Comparison of ENCODE assay signal across 8 mouse cellular contexts in genomic region chr16:35319335-35319734, GRCm38 (mm10). TPM values are rescaled to one million over a fixed set of nuclear protein-coding genes. Genes with fewer than 3 reads are reported as not detected.
DNase-seq lines count a peak whose midpoint lies in the region; ATAC-seq and TF ChIP-seq lines count a peak whose summit lies in the region.

No protein-coding gene starts in this region.

- H3K9me3 ChIP-seq in forebrain, embryonic 13.5 days (replicated peaks) = no peaks in the 10 kb centered on the region
- H3K9me3 ChIP-seq in forebrain, embryonic 10.5 days = no peaks in the 10 kb centered on the region
- H3K9me3 ChIP-seq in liver, postnatal 0 days (ENCODE audit: low read length) = no peaks in the 10 kb centered on the region
- H3K9me3 ChIP-seq in liver, embryonic 11.5 days (ENCODE audit: control insufficient read depth, low read length) = no peaks in the 10 kb centered on the region
- no peaks in the 10 kb centered on the region for H3K9me3 ChIP-seq in forebrain, embryonic 15.5 days

- ATAC-seq in forebrain, embryonic 13.5 days = peak; percentile 70; the same call in 1 of the 2 replicates
- ATAC-seq in liver, postnatal 0 days = no peak
- no peak for ATAC-seq in liver, embryonic 11.5 days (replicated peaks; ENCODE audit: low FRiP score)
- ATAC-seq in forebrain, embryonic 15.5 days (replicated peaks) = peak; percentile 80

- H3ac ChIP-seq in myocyte (ENCODE audit: control insufficient read depth, insufficient read length) = no peak overlapping the region

- peaks cover 7% of the 10 kb centered on the region; the same call in 1 of the 2 replicates for H3K36me3 ChIP-seq in forebrain, embryonic 13.5 days (ENCODE audit: poor library complexity, severe bottlenecking)
- no peaks in the 10 kb centered on the region for H3K36me3 ChIP-seq in forebrain, embryonic 10.5 days (replicated peaks)
- H3K36me3 ChIP-seq in liver, postnatal 0 days (replicated peaks; ENCODE audit: insufficient read depth, low read length) = no peaks in the 10 kb centered on the region
- no peaks in the 10 kb centered on the region for H3K36me3 ChIP-seq in liver, embryonic 11.5 days (ENCODE audit: control insufficient read depth, insufficient read depth, low read length)
- H3K36me3 ChIP-seq in forebrain, embryonic 15.5 days = no peaks in the 10 kb centered on the region
- peaks cover 5% of the 10 kb centered on the region for H3K36me3 ChIP-seq in myocyte (ENCODE audit: control insufficient read depth, insufficient read depth)

- TF ChIP-seq EP300 in liver, postnatal 0 days (IDR thresholded peaks at IDR 0.05; ENCODE audit: low read depth) = no peak

- peak; percentile 60 for TF ChIP-seq CTCF in liver, postnatal 0 days (IDR thresholded peaks at IDR 0.05; ENCODE audit: low read depth)

- no peaks in the 10 kb centered on the region for H3K27me3 ChIP-seq in forebrain, embryonic 13.5 days
- H3K27me3 ChIP-seq in forebrain, embryonic 10.5 days (ENCODE audit: poor library complexity, severe bottlenecking) = no peaks in the 10 kb centered on the region
- H3K27me3 ChIP-seq in liver, postnatal 0 days (ENCODE audit: insufficient read depth, low read length) = no peaks in the 10 kb centered on the region
- H3K27me3 ChIP-seq in liver, embryonic 11.5 days (replicated peaks; ENCODE audit: control insufficient read depth, insufficient read depth, low read length) = no peaks in the 10 kb centered on the region
- no peaks in the 10 kb centered on the region for H3K27me3 ChIP-seq in forebrain, embryonic 15.5 days
- H3K27me3 ChIP-seq in myocyte (ENCODE audit: control insufficient read depth, insufficient read depth, insufficient read length) = no peaks in the 10 kb centered on the region

- WGBS in forebrain, embryonic 13.5 days = 25% methylated on average over 4 of the region's 4 CpGs
- 62% methylated on average over 4 of the region's 4 CpGs for WGBS in forebrain, embryonic 10.5 days
- 61% methylated on average over 4 of the region's 4 CpGs for WGBS in liver, postnatal 0 days (ENCODE audit: insufficient replicate concordance)
- 59% methylated on average over 4 of the region's 4 CpGs for WGBS in liver, embryonic 11.5 days
- 23% methylated on average over 4 of the region's 4 CpGs for WGBS in forebrain, embryonic 15.5 days

- H3K4me2 ChIP-seq in forebrain, embryonic 13.5 days = no peak overlapping the region
- no peak overlapping the region for H3K4me2 ChIP-seq in liver, postnatal 0 days (ENCODE audit: low read depth, low read length)
- H3K4me2 ChIP-seq in liver, embryonic 11.5 days = no peak overlapping the region
- no peak overlapping the region for H3K4me2 ChIP-seq in forebrain, embryonic 15.5 days (replicated peaks)
- no peak overlapping the region for H3K4me2 ChIP-seq in myocyte (ENCODE audit: low read depth)

- no peak overlapping the region for H3K9ac ChIP-seq in forebrain, embryonic 13.5 days
- no peak overlapping the region for H3K9ac ChIP-seq in liver, postnatal 0 days (replicated peaks)
- H3K9ac ChIP-seq in liver, embryonic 11.5 days (ENCODE audit: low read depth, low read length) = no peak overlapping the region
- no peak overlapping the region for H3K9ac ChIP-seq in forebrain, embryonic 15.5 days (replicated peaks)

- H3K79me2 ChIP-seq in myocyte (ENCODE audit: control insufficient read depth, insufficient read depth) = no peaks in the 10 kb centered on the region

- no peak overlapping the region for H3K4me3 ChIP-seq in forebrain, embryonic 13.5 days
- no peak overlapping the region for H3K4me3 ChIP-seq in forebrain, embryonic 10.5 days
- H3K4me3 ChIP-seq in liver, postnatal 0 days (ENCODE audit: low read depth, low read length) = no peak overlapping the region
- no peak overlapping the region for H3K4me3 ChIP-seq in liver, embryonic 11.5 days (ENCODE audit: low read depth, low read length)
- no peak overlapping the region for H3K4me3 ChIP-seq in forebrain, embryonic 15.5 days
- no peak overlapping the region for H3K4me3 ChIP-seq in myocyte

- no peak for DNase-seq in forebrain, embryonic 10.5 days (ENCODE audit: extremely low spot score, low spot score)
- DNase-seq in liver, postnatal 0 days = no peak
- no peak for DNase-seq in liver, embryonic 11.5 days (ENCODE audit: low spot score)
- no peak for DNase-seq in ovary, postnatal 10 days (ENCODE audit: low spot score)
- DNase-seq in thymus, postnatal 14 days = no peak

- TF ChIP-seq POLR2A in myocyte (IDR thresholded peaks at IDR 0.05; ENCODE audit: insufficient read length, low read depth) = no peak

- peaks cover 4% of the 10 kb centered on the region; the same call in 1 of the 2 replicates for H3K4me1 ChIP-seq in forebrain, embryonic 13.5 days
- H3K4me1 ChIP-seq in forebrain, embryonic 10.5 days = peaks cover 3% of the 10 kb centered on the region
- H3K4me1 ChIP-seq in liver, postnatal 0 days (ENCODE audit: insufficient read depth) = no peaks in the 10 kb centered on the region
- H3K4me1 ChIP-seq in liver, embryonic 11.5 days (replicated peaks; ENCODE audit: control insufficient read depth, insufficient read depth, low read length) = no peaks in the 10 kb centered on the region
- peaks cover 17% of the 10 kb centered on the region for H3K4me1 ChIP-seq in forebrain, embryonic 15.5 days

- H3K27ac ChIP-seq in forebrain, embryonic 13.5 days = no peak overlapping the region
- H3K27ac ChIP-seq in forebrain, embryonic 10.5 days = no peak overlapping the region
- H3K27ac ChIP-seq in liver, postnatal 0 days (ENCODE audit: low read depth) = no peak overlapping the region
- no peak overlapping the region for H3K27ac ChIP-seq in liver, embryonic 11.5 days (ENCODE audit: low read depth, low read length)
- H3K27ac ChIP-seq in forebrain, embryonic 15.5 days (replicated peaks) = 0 out of 2 replicates have a peak overlapping the region, but pooled peaks have one; percentile 11

TF ChIP-seq in myocyte, 11 proteins besides CTCF, POLR2A, EP300 and RAD21:
- TF ChIP-seq SRF (IDR thresholded peaks at IDR 0.05; ENCODE audit: control insufficient read depth, insufficient read length, low read depth) (peak; percentile 81), MAX (IDR thresholded peaks at IDR 0.05; ENCODE audit: low read depth) (no peak)

RNA-seq across cellular contexts. Expression of gene Sec22a, which starts 44.4 kb away (rescaled TPM):
- polyA plus RNA-seq in forebrain, embryonic 13.5 days (2015; fragmentation: Nextera tagmentation; extraction: Ambion mirVana) = 48.0 and 50.3 TPM in 2 replicates
- polyA plus RNA-seq in forebrain, embryonic 10.5 days (2016; fragmentation: Nextera tagmentation; extraction: Ambion mirVana) = 37.1 and 40.5 TPM in 2 replicates
- polyA plus RNA-seq in liver, postnatal 0 days (2015; fragmentation: Nextera tagmentation; extraction: Ambion mirVana) = 12.5 and 12.6 TPM in 2 replicates
- polyA plus RNA-seq in liver, embryonic 11.5 days (2014; fragmentation: Nextera tagmentation; extraction: Ambion mirVana) = 19.3 and 20.0 TPM in 2 replicates
- 42.5 and 47.2 TPM in 2 replicates for polyA plus RNA-seq in forebrain, embryonic 15.5 days (2015; fragmentation: Nextera tagmentation; extraction: Ambion mirVana)
- polyA plus RNA-seq in myocyte (2012; fragmentation: generic; extraction: Trizol) = 7.7 TPM

Comparison
In these comparisons a context has a peak if more than half of its experiments do, and no peak if none do; other contexts are left out.
1. ATAC-seq: peak in forebrain, embryonic 13.5 days (single experiment) and forebrain, embryonic 15.5 days (single experiment); none in liver, postnatal 0 days (single experiment) and liver, embryonic 11.5 days (single experiment).